Mouse (Mus musculus) intestine, embryonic 16.5 days (tissue): Measurements from ENCODE around the gene Vmn2r65. TPM values are rescaled to one million over a fixed set of nuclear protein-coding genes. Genes with fewer than 3 reads are reported as not detected.

Source experiments
- ATAC-seq: fragments of 200-750 bp; cut with Nextera tagmentation; 2 replicates; pipeline ENCODE4 v1.8.0; 2017; ENCODE audit warnings: moderate TSS enrichment, moderate library complexity
- H3K27ac ChIP-seq: fragments of 300-500 bp; sonication (generic); 2 replicates; pipeline ENCODE4 v1.5.1; 2014; ENCODE audit warnings: mild to moderate bottlenecking, low read length
- H3K27me3 ChIP-seq: fragments of 300-500 bp; sonication (generic); replicated peaks from 2 replicates; pipeline ENCODE4 v1.6.1; 2014; ENCODE audit warnings: low read length, control low read depth, mixed read lengths; ENCODE audit not compliant: control insufficient read depth, insufficient read depth
- H3K36me3 ChIP-seq: fragments of 300-500 bp; sonication (generic); 2 replicates; pipeline ENCODE4 v1.6.1; 2014; ENCODE audit warnings: low read length, control low read depth; ENCODE audit not compliant: control insufficient read depth, insufficient read depth
- H3K4me1 ChIP-seq: fragments of 300-500 bp; sonication (generic); 2 replicates; pipeline ENCODE4 v1.6.1; 2014; ENCODE audit warnings: low read length, control low read depth, mixed read lengths; ENCODE audit not compliant: control insufficient read depth, insufficient read depth
- H3K4me2 ChIP-seq: fragments of 300-500 bp; sonication (generic); 2 replicates; pipeline ENCODE4 v1.6.1; 2014; ENCODE audit warnings: low read depth, low read length, control low read depth
- H3K4me3 ChIP-seq: fragments of 300-500 bp; sonication (generic); 2 replicates; pipeline ENCODE4 v1.5.1; 2014; ENCODE audit warnings: mild to moderate bottlenecking, low read length
- H3K9ac ChIP-seq: fragments of 300-500 bp; sonication (generic); 2 replicates; pipeline ENCODE4 v1.6.1; 2014; ENCODE audit warnings: low read depth, low read length
- H3K9me3 ChIP-seq: fragments of 300-500 bp; sonication (generic); 2 replicates; pipeline ENCODE4 v1.6.1; 2016; ENCODE audit warnings: low read length, control low read depth; ENCODE audit not compliant: control insufficient read depth
- WGBS: fragments of 180-500 bp; shearing (Covaris S2); extraction: QIAGEN DNeasy Blood & Tissue Kit; methylation state at CpG from one replicate; pipeline ENCODE4 v1.1.7; 2014; 5-methylcytosine and 5-hydroxymethylcytosine counted together
- polyA plus RNA-seq: library from polyadenylated mRNA; unstranded; fragments of >200 nt; fragmentation: Nextera tagmentation; extraction: Ambion mirVana; gene quantifications from 2 replicates; pipeline ENCODE4 v1.2.1, GENCODE M21; 2015

The Vmn2r65 gene
- polyA plus RNA-seq: not detected in 2 replicates

DNA sequence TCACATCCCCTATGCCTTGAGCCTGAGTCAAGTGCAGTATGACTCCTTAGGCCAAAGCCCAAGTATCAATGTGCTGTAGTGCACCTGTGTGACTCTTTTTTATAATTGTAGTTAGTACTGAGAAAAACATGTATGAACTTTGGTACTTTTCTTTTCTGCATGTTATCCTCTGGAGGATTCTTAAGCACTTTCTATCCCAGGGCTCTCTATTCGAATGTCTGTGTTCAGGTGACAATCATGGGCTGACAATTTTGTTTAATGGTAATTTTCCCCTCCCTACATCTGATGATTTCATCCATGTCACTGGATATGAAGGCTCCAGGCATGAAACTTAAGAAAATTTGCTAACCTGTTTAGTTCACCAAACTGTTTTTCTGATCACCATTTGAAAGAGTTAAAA, at the start of gene Vmn2r65:
Gene Vmn2r65 (minus strand): TSS at position 101 of the 400 bp plus-strand sequence.
- 55% methylated on average over 1 of the region's 1 CpGs for WGBS
- H3K4me3 ChIP-seq: no peak within 1 kb of the TSS

DNA sequence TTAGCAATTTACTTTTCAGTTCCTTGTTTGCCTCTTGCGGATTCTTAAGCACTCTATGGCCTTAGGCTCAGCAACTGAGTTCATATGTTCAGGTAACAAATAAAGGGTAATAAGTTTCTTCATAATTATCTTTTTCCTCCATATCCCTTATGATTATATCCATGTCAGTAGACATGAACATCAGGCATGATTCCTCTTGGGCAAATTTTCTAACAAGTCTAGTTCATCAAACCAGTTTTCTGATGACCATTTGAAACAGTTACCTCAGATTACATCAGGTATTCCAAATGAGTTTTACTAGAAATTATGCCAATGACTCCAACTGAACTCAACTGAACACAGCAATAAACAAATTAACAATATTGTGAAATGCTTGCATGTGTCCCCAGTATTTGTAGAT, 48.3 kb upstream of the Vmn2r65 start, which contains the start of gene Vmn2r66:
Gene Vmn2r66 (minus strand): TSS at position 101 of the 400 bp plus-strand sequence.
- Histone ChIP-seq H3K4me3 (no peak within 1 kb of the TSS), H3K36me3 (no peaks in the 10 kb centered on the region), H3K4me1 (no peaks in the 10 kb centered on the region), H3K27ac (no peak within 1 kb of the TSS), H3K9ac (no peak within 1 kb of the TSS), H3K9me3 (0 out of 2 replicates have a peak, but pooled peaks cover 2% of the 10 kb centered on the region), H3K27me3 (no peaks in the 10 kb centered on the region), H3K4me2 (no peak within 1 kb of the TSS)
- WGBS: 80% methylated on average over 1 of the region's 1 CpGs
- ATAC-seq: no peak

More for the DNA sequence above, at the start of gene Vmn2r65:
- H3K4me1 ChIP-seq: no peaks in the 10 kb centered on the region
- ATAC-seq: no peak
- no peaks in the 10 kb centered on the region for H3K9me3 ChIP-seq
- H3K36me3 ChIP-seq: no peaks in the 10 kb centered on the region
- H3K27me3 ChIP-seq: no peaks in the 10 kb centered on the region
- H3K27ac ChIP-seq: no peak within 1 kb of the TSS
- H3K4me2 ChIP-seq: no peak within 1 kb of the TSS
- H3K9ac ChIP-seq: no peak within 1 kb of the TSS

DNA sequence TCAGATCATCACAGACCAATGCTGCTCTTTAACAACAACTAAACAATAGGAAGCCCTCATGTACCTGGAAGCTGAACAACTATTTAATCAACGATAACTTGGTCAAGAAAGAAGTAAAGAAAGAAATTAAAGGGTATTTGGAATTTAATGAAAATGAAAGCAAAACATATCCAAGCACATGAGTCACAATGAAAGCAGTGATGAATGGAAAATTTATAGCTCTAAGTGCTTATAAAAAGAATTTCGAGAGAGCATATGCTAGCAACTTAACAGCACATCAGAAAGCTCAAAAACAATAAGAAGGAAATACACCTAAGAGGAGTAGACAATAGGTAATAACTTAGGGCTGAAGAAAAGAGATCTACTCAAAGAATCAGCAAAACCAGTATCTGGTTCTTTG, 32.8 kb upstream of the Vmn2r65 start:
- no peak overlapping the region for H3K4me3 ChIP-seq
- ATAC-seq: no peak
- no peak overlapping the region for H3K9ac ChIP-seq
- WGBS: 68% methylated on average over 2 of the region's 2 CpGs
- no peak overlapping the region for H3K4me2 ChIP-seq
- no peaks in the 10 kb centered on the region for H3K4me1 ChIP-seq
- no peak overlapping the region for H3K27ac ChIP-seq
- no peaks in the 10 kb centered on the region for H3K36me3 ChIP-seq
- H3K27me3 ChIP-seq: no peaks in the 10 kb centered on the region
- H3K9me3 ChIP-seq: no peaks in the 10 kb centered on the region

Other genes with a start within 250 kb of the Vmn2r65 start
- not detected in 2 replicates for gene Olfr291, start 110.6 kb downstream of the Vmn2r65 start, polyA plus RNA-seq
- gene Vmn2r66, start 48.2 kb upstream of the Vmn2r65 start, polyA plus RNA-seq: not detected in 2 replicates
- not detected in 2 replicates for gene Vmn2r67, start 191.9 kb upstream of the Vmn2r65 start, polyA plus RNA-seq